ENCODE assay signal across 8 mouse cellular contexts in the genomic region with DNA sequence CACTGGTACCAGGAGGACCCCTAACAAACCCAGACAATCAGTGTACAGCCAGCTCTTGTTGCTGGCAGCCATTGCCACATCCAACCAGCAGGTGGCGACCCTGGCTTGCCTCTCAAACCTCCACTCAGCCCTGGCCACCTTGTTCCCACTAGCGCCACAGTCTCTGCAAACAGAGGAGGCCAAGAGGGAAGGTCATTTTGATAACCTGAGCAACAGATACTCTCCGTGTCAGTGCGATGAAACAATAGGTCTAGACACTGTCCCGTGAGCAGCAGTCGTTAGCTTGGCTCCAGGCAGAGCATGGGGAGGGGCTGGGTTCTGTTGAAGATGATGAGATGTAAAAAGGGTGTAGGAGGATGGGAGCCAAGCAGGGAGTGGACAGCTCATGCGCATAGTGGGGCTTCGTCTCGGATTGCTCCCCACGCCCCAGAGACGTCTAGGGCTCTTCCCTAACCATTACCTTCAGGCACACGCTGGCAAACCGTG. TPM values are rescaled to one million over a fixed set of nuclear protein-coding genes. Genes with fewer than 3 reads are reported as not detected.
DNase-seq lines count a peak whose midpoint lies in the region; ATAC-seq and TF ChIP-seq lines count a peak whose summit lies in the region.

No protein-coding gene starts in this region.

- no peaks in the 10 kb centered on the region for H3K9me3 ChIP-seq in heart, embryonic 13.5 days
- no peaks in the 10 kb centered on the region for H3K9me3 ChIP-seq in kidney, postnatal 0 days (replicated peaks; ENCODE audit: low read length)
- no peaks in the 10 kb centered on the region for H3K9me3 ChIP-seq in liver, embryonic 11.5 days (ENCODE audit: control insufficient read depth, low read length)
- no peaks in the 10 kb centered on the region for H3K9me3 ChIP-seq in neural tube, embryonic 13.5 days

- no peaks in the 10 kb centered on the region for H3K4me1 ChIP-seq in embryonic fibroblast, embryonic 13.5 days (ENCODE audit: control insufficient read depth, insufficient read depth, low read length)
- peaks cover 25% of the 10 kb centered on the region for H3K4me1 ChIP-seq in heart, embryonic 13.5 days
- H3K4me1 ChIP-seq in kidney, postnatal 0 days (replicated peaks; ENCODE audit: insufficient read depth, low read length) = 0 out of 2 replicates have a peak, but pooled peaks cover 3% of the 10 kb centered on the region
- H3K4me1 ChIP-seq in liver, embryonic 11.5 days (replicated peaks; ENCODE audit: control insufficient read depth, insufficient read depth, low read length) = no peaks in the 10 kb centered on the region
- H3K4me1 ChIP-seq in neural tube, embryonic 13.5 days (replicated peaks) = 0 out of 2 replicates have a peak, but pooled peaks cover 7% of the 10 kb centered on the region

- H3K36me3 ChIP-seq in heart, embryonic 13.5 days = no peaks in the 10 kb centered on the region
- no peaks in the 10 kb centered on the region for H3K36me3 ChIP-seq in kidney, postnatal 0 days (ENCODE audit: insufficient read depth, low read length)
- no peaks in the 10 kb centered on the region for H3K36me3 ChIP-seq in liver, embryonic 11.5 days (ENCODE audit: control insufficient read depth, insufficient read depth, low read length)
- H3K36me3 ChIP-seq in neural tube, embryonic 13.5 days = no peaks in the 10 kb centered on the region

- peak; percentile 97 for TF ChIP-seq CTCF in embryonic fibroblast, embryonic 13.5 days (IDR thresholded peaks at IDR 0.05; ENCODE audit: borderline replicate concordance, insufficient read depth, low read length)
- peak; percentile 99 for TF ChIP-seq CTCF in kidney, postnatal 0 days (IDR thresholded peaks at IDR 0.05; ENCODE audit: low read depth)

- 18% methylated on average over 13 of the region's 13 CpGs for WGBS in heart, embryonic 13.5 days
- 29% methylated on average over 13 of the region's 13 CpGs for WGBS in kidney, postnatal 0 days
- WGBS in liver, embryonic 11.5 days = 24% methylated on average over 13 of the region's 13 CpGs
- WGBS in neural tube, embryonic 13.5 days = 28% methylated on average over 13 of the region's 13 CpGs

- peak; percentile 19 for DNase-seq in B cell, adult 2 months
- peak; percentile 33 to 45 for DNase-seq in adrenal gland, postnatal 4 days (ENCODE audit: low spot score in 2 of 2)
- DNase-seq in kidney, postnatal 0 days (ENCODE audit: low spot score) = peak; percentile 86
- peak; percentile 51 for DNase-seq in liver, embryonic 11.5 days (ENCODE audit: low spot score)
- peak; percentile 44 to 76 for DNase-seq in thymus, postnatal 10 days (ENCODE audit: low spot score in 2 of 2)

- no peak for ATAC-seq in heart, embryonic 13.5 days (ENCODE audit: extremely low read depth, insufficient number of reproducible peaks, low FRiP score, low TSS enrichment)
- ATAC-seq in kidney, postnatal 0 days (replicated peaks; ENCODE audit: low FRiP score, low read depth) = peak; percentile 57
- ATAC-seq in liver, embryonic 11.5 days (replicated peaks; ENCODE audit: low FRiP score) = no peak
- peak; percentile 83 for ATAC-seq in neural tube, embryonic 13.5 days (ENCODE audit: low read depth)

- H3K9ac ChIP-seq in heart, embryonic 13.5 days = peak overlapping the region; percentile 3; the same call in 1 of the 2 replicates
- H3K9ac ChIP-seq in kidney, postnatal 0 days (ENCODE audit: low read depth, low read length) = no peak overlapping the region
- H3K9ac ChIP-seq in liver, embryonic 11.5 days (ENCODE audit: low read depth, low read length) = no peak overlapping the region
- no peak overlapping the region for H3K9ac ChIP-seq in neural tube, embryonic 13.5 days

- H3K27ac ChIP-seq in embryonic fibroblast, embryonic 13.5 days (ENCODE audit: insufficient read depth, low read length) = no peak overlapping the region
- H3K27ac ChIP-seq in heart, embryonic 13.5 days (replicated peaks) = no peak overlapping the region
- H3K27ac ChIP-seq in kidney, postnatal 0 days = no peak overlapping the region
- no peak overlapping the region for H3K27ac ChIP-seq in liver, embryonic 11.5 days (ENCODE audit: low read depth, low read length)
- no peak overlapping the region for H3K27ac ChIP-seq in neural tube, embryonic 13.5 days (replicated peaks)

- no peak overlapping the region for H3K4me3 ChIP-seq in embryonic fibroblast, embryonic 13.5 days (ENCODE audit: insufficient read depth, low read length)
- no peak overlapping the region for H3K4me3 ChIP-seq in heart, embryonic 13.5 days
- no peak overlapping the region for H3K4me3 ChIP-seq in kidney, postnatal 0 days (replicated peaks; ENCODE audit: low read depth, low read length)
- no peak overlapping the region for H3K4me3 ChIP-seq in liver, embryonic 11.5 days (ENCODE audit: low read depth, low read length)
- H3K4me3 ChIP-seq in neural tube, embryonic 13.5 days = no peak overlapping the region

- no peak for TF ChIP-seq POLR2A in embryonic fibroblast, embryonic 13.5 days (IDR thresholded peaks at IDR 0.05; ENCODE audit: low read depth, low read length)

- peak overlapping the region; percentile 32; the same call in 1 of the 2 replicates for H3K4me2 ChIP-seq in heart, embryonic 13.5 days
- H3K4me2 ChIP-seq in kidney, postnatal 0 days (ENCODE audit: low read length) = no peak overlapping the region
- no peak overlapping the region for H3K4me2 ChIP-seq in liver, embryonic 11.5 days
- no peak overlapping the region for H3K4me2 ChIP-seq in neural tube, embryonic 13.5 days

- peaks cover 63% of the 10 kb centered on the region for H3K27me3 ChIP-seq in heart, embryonic 13.5 days (replicated peaks)
- no peaks in the 10 kb centered on the region for H3K27me3 ChIP-seq in kidney, postnatal 0 days (ENCODE audit: insufficient read depth, low read length)
- 0 out of 2 replicates have a peak, but pooled peaks cover 3% of the 10 kb centered on the region for H3K27me3 ChIP-seq in liver, embryonic 11.5 days (replicated peaks; ENCODE audit: control insufficient read depth, insufficient read depth, low read length)
- no peaks in the 10 kb centered on the region; the same call in 1 of the 2 replicates for H3K27me3 ChIP-seq in neural tube, embryonic 13.5 days

RNA-seq across cellular contexts. Expression of gene Ribc2, which starts 19.6 kb away (rescaled TPM):
- not detected for total RNA-seq in adrenal gland, postnatal 4 days (2021)
- polyA plus RNA-seq in embryonic fibroblast, embryonic 13.5 days (2011; ENCODE audit: insufficient read length, low read depth, missing spikeins) = 0.49 TPM in 1 of 2 replicates, not detected in the other
- polyA plus RNA-seq in heart, embryonic 13.5 days (2015; fragmentation: Nextera tagmentation; extraction: Ambion mirVana) = 0.11 TPM in 1 of 2 replicates, not detected in the other
- 0.41 and 0.61 TPM in 2 replicates for polyA plus RNA-seq in kidney, postnatal 0 days (2015; fragmentation: Nextera tagmentation; extraction: Ambion mirVana)
- 0.15 and 0.25 TPM in 2 replicates for polyA plus RNA-seq in liver, embryonic 11.5 days (2014; fragmentation: Nextera tagmentation; extraction: Ambion mirVana)
- 0.34 and 0.57 TPM in 2 replicates for polyA plus RNA-seq in neural tube, embryonic 13.5 days (2015; fragmentation: Nextera tagmentation; extraction: Ambion mirVana)

RNA-seq across cellular contexts. Expression of gene Smc1b, which starts 19.7 kb away (rescaled TPM):
- under 1 TPM; 0.39 to 0.79 TPM for total RNA-seq in adrenal gland, postnatal 4 days (2021)
- polyA plus RNA-seq in embryonic fibroblast, embryonic 13.5 days (2011; ENCODE audit: insufficient read length, low read depth, missing spikeins) = 0.18 and 0.53 TPM in 2 replicates
- 0.08 and 0.09 TPM in 2 replicates for polyA plus RNA-seq in heart, embryonic 13.5 days (2015; fragmentation: Nextera tagmentation; extraction: Ambion mirVana)
- polyA plus RNA-seq in kidney, postnatal 0 days (2015; fragmentation: Nextera tagmentation; extraction: Ambion mirVana) = 0.15 and 0.29 TPM in 2 replicates
- 0.04 and 0.06 TPM in 2 replicates for polyA plus RNA-seq in liver, embryonic 11.5 days (2014; fragmentation: Nextera tagmentation; extraction: Ambion mirVana)
- not detected in 2 replicates for polyA plus RNA-seq in neural tube, embryonic 13.5 days (2015; fragmentation: Nextera tagmentation; extraction: Ambion mirVana)

RNA-seq across cellular contexts. Expression of gene Fbln1, which starts 54.3 kb away (rescaled TPM):
- total RNA-seq in adrenal gland, postnatal 4 days (2021) = 10 to 100 TPM; 64.1 to 77.4 TPM
- 46.2 and 92.8 TPM in 2 replicates for polyA plus RNA-seq in embryonic fibroblast, embryonic 13.5 days (2011; ENCODE audit: insufficient read length, low read depth, missing spikeins)
- 125 and 139 TPM in 2 replicates for polyA plus RNA-seq in heart, embryonic 13.5 days (2015; fragmentation: Nextera tagmentation; extraction: Ambion mirVana)
- 114 and 118 TPM in 2 replicates for polyA plus RNA-seq in kidney, postnatal 0 days (2015; fragmentation: Nextera tagmentation; extraction: Ambion mirVana)
- polyA plus RNA-seq in liver, embryonic 11.5 days (2014; fragmentation: Nextera tagmentation; extraction: Ambion mirVana) = 57.6 and 60.2 TPM in 2 replicates
- polyA plus RNA-seq in neural tube, embryonic 13.5 days (2015; fragmentation: Nextera tagmentation; extraction: Ambion mirVana) = 71.0 and 77.0 TPM in 2 replicates

Comparison
In these comparisons a context has a peak if more than half of its experiments do, and no peak if none do; other contexts are left out.
1. DNase-seq: peak in every context shown above with its lines; median percentile 86 in kidney, postnatal 0 days; 60 in thymus, postnatal 10 days; 51 in liver, embryonic 11.5 days; 39 in adrenal gland, postnatal 4 days; 19 in B cell, adult 2 months.
2. ATAC-seq: peak in kidney, postnatal 0 days (single experiment) and neural tube, embryonic 13.5 days (single experiment); none in heart, embryonic 13.5 days (single experiment) and liver, embryonic 11.5 days (single experiment).